Mouse (Mus musculus) embryonic stem cell, embryonic (primary cell): ENCODE measurements at regions not wholly inside any gene's neighbourhood (a gene's known extent, or its start where the extent isn't known, plus 50 kb on each side); places are given as distances from the start of the nearest gene placed in this dataset.

Experiments used
- CTCF ChIA-PET, 4 experiments: fragments of 300-600 bp in 2 of 4; fragments of 350-600 bp in 2 of 4; sonication (Branson Sonifier 250); formaldehyde crosslinking; loops; one replicate each; lab custom pipeline; 2022; ENCODE audit warnings: inconsistent platforms in 2 of 4; lab: Charles Lee
- POLR2A ChIA-PET, 4 experiments: fragments of 300-600 bp in 2 of 4; fragments of 350-600 bp in 2 of 4; sonication (Branson Sonifier 250); formaldehyde crosslinking; loops; one replicate each; lab custom pipeline; 2022; ENCODE audit warnings: antibody characterized with exemption in 4 of 4, inconsistent platforms in 1 of 4; lab: Charles Lee

DNA sequence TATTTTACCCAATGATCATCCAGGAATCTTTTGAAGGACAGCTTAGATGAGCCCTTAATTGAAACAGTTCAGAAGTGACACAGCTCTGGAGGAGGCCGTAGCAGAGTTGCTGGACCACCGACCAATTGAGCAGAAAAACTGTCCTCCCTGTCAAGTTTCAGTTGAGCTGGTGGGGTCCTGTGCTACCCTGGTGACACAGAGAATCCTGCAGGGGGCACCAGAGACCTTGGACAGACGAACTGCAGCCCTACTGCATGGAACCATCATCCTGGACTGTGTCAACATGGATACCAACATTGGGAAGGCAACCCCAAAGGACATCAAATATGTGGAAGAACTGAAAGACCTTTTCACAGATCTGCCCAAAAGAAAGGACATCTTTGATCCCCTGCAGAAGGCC lies 2524.1 kb upstream of the Gm6569 start:
- POLR2A ChIA-PET, result no interaction called here
- CTCF ChIA-PET, result no interaction called here

DNA sequence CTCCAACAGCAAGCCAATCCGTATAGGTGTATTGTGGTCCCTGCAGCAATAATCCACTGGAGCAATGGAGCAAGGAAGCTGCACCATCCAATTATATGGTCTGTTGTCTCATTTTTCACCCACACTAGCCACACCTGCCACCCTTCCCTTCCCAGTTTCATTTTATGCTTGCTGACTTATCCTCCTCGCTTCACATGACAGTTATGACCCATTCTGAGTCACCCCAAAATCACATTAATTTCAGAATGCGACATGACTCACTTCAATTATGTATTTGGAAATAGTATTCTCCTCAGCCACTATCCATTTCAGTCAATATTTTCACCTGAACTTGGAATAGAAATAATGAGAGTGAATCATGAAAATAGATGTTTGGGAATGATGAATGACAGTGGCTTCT lies 2507.8 kb upstream of the Gm6569 start:
- CTCF ChIA-PET, result no interaction called here
- POLR2A ChIA-PET, result no interaction called here

DNA sequence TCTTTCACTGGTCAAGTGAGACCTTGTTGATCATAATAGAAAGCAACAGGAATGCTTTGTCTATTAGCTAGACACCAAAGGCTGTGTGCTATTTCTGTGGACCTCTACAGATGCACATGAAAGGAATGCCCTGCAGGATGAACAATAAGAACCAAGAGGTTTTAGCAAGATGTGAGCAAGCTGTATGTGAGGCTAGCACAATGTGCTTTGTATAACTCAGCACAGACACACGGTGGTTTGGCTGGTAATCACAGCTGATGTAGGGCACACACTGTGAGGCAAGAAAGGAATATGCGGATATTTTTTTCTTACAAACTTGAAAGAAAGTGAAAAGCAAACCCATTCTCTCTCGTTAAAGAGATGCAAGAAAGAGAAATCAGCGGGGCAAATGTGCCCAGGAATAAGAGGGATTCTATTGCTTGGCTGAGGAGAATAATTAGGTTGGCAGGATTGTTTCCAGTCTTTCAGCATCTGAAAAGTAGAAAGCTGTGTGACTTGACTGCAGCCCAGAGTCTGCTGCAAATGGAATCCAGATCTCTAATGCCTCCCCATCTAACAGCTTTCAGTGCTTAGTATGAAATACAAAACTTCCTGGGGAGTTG lies 2476.1 kb upstream of the Gm6569 start:
- ChIA-PET CTCF (no interaction called here), POLR2A (no interaction called here)

- ChIA-PET CTCF (no interaction called here), POLR2A (no interaction called here)
Observed at GRCm38 (mm10) chr15:71375775-71376174, 2458.6 kb upstream of the Gm6569 start.
